Mouse (Mus musculus) B cell, adult 2 months (primary cell): ENCODE results near the gene Rbm5.

ENCODE experiments used
- DNase-seq, 2 experiments: peaks; one replicate each; pipeline ENCODE4 v3.0.0; 2022

Gene Rbm5

GRCm38 (mm10) chr9:107728919-107729670 lies 41.7 kb downstream of the Rbm5 start:
- no peak for DNase-seq

- no peak for DNase-seq
Observed at GRCm38 (mm10) chr9:107727041-107727440, 43.8 kb downstream of the Rbm5 start.

GRCm38 (mm10) chr9:107724796-107725195 lies 46.0 kb downstream of the Rbm5 start:
- DNase-seq: no peak

DNA sequence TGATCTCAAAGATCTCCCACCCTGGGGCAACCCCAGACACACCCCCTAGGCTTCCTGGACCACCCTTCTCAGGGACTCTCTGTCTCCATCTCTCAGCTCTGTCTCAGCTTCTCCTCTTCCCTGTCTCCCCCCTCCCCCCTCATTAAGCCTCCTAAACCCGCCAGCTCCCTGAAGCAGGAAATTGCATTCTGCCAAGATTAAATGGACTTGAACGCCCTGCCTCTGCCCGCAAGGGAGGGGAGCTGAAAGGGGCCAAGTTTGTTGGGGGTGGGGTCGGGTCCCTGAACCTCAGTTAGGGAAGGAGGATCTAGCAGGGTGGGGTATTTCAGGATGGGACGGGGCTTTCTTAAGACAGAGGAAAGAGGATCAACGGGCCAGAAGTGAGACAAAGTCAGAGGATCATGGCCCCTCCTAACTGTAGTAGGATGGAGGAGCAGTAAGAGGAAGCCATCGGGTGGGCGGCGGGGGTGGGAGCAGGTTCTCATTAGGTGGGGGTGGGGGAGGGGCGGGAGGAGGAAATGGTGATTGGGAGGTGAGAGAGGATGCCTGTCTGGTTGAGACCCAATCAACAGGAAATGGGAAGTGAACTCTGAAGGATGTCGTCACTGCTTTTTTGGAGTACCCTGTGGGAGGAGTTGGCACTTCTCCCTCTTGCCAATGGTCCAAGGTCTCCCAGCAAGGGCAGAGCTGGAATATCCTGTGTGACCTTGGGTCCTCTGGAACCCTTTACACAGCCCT lies 46.8 kb downstream of the Rbm5 start:
- DNase-seq: no peak

GRCm38 (mm10) chr9:107723292-107723691 lies 47.5 kb downstream of the Rbm5 start:
- no peak for DNase-seq

DNA sequence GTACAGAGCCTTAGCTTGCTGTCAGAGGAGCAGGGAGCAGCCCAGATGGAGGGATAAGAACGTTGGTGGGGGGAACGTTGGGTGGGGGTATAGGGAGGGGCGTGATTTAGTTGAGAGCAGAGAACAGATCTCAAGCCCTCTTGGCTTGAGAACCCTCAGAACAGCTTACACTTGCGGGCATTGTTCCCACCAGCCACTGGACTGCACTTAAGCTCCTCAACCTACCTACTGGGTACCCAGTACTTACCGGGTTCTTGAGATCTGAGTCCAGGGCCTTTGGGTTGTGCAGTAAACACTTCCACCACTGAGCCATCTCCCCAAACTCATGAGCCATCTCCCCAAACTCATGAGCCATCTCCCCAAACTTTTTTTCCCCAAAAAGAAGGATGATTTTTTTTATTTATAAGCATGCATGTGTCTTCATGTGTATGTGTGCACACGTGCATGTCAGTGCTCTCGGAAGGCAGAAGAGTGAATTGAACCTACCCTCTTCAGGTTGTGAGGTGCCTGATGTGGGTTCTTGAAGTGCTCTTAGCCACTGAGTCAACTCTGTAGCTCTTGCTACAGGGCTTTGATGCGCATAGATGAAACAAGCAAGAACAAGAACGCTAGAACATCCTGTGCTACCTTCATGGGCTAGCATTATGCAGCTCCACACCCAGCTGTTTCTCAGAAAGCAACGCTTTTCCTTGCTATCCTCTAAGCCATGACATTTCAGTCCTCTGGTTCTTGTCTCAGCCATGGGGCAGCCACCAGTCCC lies 51.8 kb downstream of the Rbm5 start:
- DNase-seq: no peak

- no peak for DNase-seq
Observed at GRCm38 (mm10) chr9:107716951-107717350, 53.8 kb downstream of the Rbm5 start.

GRCm38 (mm10) chr9:107715632-107716031 lies 55.2 kb downstream of the Rbm5 start:
- no peak for DNase-seq

- DNase-seq: no peak
Observed at GRCm38 (mm10) chr9:107714221-107714952, 56.4 kb downstream of the Rbm5 start.

- peak; percentile 70 to 79 for DNase-seq
Observed at GRCm38 (mm10) chr9:107709697-107710483, 60.9 kb downstream of the Rbm5 start, which contains the start of gene Sema3f. Gene Sema3f (minus strand): TSS chr9:107710475.

GRCm38 (mm10) chr9:107709096-107709696 lies 61.6 kb downstream of the Rbm5 start:
- DNase-seq: peak in 1 of 2 experiments; percentile 18

- no peak for DNase-seq
Observed at GRCm38 (mm10) chr9:107708439-107709095, 62.2 kb downstream of the Rbm5 start.

DNA sequence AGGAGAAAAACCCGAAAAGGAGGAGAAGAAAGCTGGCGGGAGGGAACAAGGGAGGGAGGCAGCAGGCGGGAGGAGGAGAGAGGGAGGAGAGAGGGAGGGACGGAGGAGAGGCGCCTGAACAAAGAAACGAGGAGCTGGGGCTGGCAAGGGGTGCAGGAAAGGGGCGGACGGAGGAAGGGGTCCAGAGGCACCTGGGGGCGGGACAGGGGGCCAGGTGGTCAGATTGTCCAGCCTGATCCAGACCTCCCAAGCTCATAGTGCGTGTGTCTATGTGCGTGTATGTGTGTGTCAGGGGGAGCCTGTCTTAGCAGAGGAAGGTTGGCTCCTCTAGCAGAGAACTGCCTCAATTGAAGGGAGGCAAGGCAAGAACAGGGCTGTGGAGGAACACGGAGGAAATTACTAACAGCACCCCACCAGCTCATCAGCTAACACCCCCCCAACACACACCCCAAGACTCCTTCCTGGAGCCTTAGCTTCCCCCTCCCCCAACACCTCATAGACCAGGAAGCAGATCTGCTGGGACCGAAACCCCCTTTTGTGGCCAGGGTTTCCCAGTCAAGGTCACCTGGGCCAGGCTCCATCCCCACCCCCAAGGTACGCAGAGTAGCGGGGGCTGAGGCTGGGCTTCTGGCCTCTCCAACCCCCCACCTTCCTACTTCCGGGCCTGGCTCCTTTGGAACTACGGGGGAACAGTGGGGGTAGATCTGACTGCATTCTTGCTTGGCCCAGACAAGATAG lies 62.9 kb downstream of the Rbm5 start:
- DNase-seq: no peak

DNA sequence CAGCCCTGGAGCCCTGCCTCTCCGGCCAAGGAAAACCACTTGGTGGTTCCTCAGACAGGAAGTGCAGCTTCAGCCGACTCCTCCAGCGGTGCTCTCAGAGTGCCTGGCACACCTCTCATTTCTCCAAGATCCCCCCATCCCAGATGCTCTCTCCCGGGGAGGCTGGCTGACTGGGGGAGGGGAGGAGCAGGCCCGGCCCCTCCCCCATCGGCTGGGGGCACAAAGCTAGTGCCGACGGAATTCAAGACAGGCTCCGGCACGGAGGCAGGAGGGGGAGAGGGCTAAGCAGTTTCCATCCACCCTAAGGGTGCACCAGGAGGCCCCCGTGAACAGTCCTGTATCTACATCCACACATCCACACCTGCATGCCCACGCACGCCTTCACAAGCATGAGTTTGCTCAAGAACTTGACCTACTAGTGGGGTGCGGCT lies 64.0 kb downstream of the Rbm5 start:
- no peak for DNase-seq

DNA sequence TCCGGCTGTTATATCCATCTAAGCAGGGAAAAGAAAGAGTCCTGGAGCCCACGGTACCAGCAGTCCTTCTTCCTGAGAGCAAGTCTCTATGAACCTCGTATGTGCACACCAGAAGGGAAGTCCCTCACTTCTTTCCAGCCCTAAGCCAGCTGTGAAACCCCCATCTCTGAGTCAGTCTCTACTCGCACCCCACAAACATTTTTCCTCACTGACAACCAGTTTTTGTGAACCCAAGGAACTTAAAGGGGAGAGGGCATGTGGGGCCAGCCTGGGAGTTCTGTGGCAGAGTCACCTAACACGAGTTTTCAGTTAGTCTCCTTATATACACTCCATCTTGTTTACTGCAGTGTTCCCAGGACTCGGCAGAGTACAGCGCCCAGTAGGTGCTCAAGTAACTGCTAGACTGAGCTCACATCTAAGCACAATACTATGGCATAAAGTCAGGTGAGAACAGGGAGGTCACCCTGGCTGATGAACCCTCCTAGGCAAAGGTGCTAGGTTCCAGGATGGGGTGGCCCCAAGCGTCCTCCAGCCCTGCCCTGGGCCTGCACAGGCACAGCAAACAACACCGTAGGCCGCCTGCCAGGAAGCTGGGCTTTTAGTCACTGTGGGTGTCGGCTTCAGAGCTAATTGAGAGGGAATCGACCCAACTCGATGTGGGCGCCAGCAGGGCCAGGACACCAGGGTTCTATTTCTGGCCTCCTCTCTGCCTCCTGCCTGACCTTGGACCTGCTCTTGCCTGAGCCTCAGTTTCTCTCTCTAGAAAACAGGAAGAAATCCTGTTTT lies 67.3 kb downstream of the Rbm5 start:
- DNase-seq: no peak

DNA sequence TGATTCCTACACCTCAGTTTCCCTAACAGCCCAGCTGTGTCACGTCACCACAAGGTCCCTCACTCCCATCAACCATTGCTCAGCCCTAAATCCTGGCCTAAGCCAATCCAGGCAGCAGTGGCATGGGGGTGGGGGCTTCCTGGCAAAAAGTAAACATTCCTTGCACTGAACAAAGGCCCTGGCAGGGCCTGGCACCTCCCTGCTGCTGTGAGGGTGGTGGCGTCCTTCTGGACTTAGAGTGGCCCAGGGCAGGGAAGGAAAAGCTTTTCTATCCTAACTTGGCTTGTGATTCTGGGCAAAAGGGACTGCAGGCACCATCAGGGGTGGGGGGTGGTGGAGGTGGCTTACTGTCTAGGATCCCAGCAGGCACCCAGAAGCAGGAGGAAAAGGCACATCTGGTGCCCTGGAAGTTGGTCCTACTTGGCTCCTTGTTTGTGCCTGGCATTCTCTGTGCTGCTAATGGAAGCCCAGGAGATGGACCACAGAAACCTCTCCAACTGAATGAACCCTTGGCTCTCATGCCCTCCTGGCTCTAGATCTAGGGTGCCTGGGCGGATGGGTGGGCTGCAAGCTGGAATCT lies 68.1 kb downstream of the Rbm5 start:
- DNase-seq: no peak

- DNase-seq: no peak
Observed at GRCm38 (mm10) chr9:107701594-107701993, 69.2 kb downstream of the Rbm5 start.

DNA sequence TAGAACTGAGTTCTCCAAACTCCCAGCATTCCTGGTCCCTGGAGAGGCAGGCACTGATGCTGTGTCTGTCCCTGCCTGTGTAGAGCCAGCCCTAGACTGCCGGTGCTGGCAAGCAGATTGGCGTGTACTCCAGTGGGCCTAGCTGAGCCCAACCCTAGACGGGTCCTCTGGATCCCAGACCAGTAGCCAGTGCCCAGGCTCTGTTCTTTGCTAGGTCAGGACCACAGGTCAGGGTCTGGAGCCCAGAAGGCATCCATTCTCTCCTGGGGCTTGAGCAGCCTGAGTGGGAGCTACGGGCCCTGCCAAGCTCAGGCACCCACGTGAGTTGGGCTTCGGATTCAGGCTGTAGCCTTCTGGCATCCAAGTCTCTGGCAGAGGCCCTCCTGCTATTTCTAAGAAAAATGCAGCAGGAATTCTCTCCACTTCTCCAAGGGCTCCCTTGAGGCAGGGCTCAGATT lies 70.7 kb downstream of the Rbm5 start:
- no peak for DNase-seq
